Mouse (Mus musculus) left cerebral cortex, adult 6 months (tissue): ENCODE results near the gene Faiml. TPM values are rescaled to one million over a fixed set of nuclear protein-coding genes. Genes with fewer than 3 reads are reported as not detected.

ENCODE experiments used
- long read RNA-seq, 2 experiments: library from polyadenylated mRNA; unstranded; transcript quantifications; one replicate each; pipeline ENCODE4 v2.0.0; 2019 to 2020
- polyA plus RNA-seq: library from polyadenylated mRNA; unstranded; fragments of <200 nt; fragmentation: Nextera tagmentation; gene quantifications from 2 replicates; pipeline ENCODE4 v1.2.3, GENCODE M21; 2021

The Faiml gene
- polyA plus RNA-seq, result not detected in 2 replicates
- long read RNA-seq, experiment 1, result 0 reads
- long read RNA-seq, experiment 2, partial matches to known transcripts, result 0 of 1 reads
- long read RNA-seq, experiment 2, other reads (novel, unspliced or antisense), result 1 of 1 reads

DNA sequence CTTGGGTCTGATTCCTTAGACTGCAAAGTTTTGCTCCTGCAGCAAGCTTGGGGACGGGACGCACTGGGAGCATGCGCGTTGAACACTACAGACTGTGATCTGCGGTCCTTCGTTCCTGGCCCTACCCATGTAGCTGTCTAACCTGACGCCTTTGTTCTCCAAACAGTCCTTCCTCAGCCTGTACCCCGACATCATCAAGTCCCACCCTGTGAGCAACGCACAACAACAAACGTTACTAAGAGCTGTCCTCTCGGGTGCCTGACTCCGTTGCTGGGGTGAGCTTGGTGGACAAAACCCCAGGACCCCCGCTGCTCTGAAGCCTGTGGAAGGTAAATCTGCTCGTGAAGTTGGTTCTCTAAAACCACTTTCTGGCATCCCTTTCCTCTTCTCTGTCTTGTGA is at the start of gene Faiml:
TSS of gene Faiml (minus strand) at position 101 of the 400 bp plus-strand sequence.

DNA sequence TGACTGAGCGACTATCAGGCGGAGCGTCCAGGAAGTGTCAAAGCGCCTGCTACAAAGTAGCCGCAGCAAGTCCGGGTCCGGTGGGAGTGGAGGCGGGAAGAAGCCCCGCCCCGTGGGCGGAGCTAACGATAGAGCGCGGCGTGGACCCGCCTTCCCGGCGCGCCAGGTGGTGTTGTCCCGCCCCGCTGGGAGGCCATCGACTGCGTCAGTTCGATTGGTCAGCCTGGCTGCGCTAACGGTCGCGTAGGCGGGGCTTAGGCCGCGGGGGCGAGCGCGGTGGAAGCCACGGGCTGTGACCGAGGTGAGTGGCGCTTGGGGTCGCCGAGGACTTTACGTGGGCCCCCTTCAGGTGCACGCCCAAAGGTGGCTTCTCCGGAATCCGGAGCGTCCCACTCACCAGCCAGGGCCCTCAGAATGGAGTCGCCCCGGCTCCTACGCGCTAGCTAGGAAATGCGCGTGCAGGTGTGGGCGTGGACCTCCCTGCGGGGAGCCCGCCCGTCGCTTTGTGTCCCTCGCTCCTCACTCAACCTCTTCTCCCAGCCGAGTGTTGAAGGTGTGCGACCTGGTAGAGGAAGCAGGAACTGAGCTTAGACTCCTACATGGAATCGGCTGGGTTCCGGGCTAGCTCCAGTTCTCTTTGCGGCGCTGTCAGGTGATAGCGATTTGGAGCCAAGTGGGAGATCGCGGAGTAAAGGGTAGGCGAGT is 6.3 kb upstream of the Faiml start, which contains the start of gene Cep70:
TSS of gene Cep70 (plus strand) at position 178 of the 705 bp plus-strand sequence.

Other genes starting within 250 kb of the Faiml start
- 0.12 TPM in 1 of 2 replicates, not detected in the other for gene Gm1123, start 201.5 kb downstream of the Faiml start, polyA plus RNA-seq
- 3.0 and 4.2 TPM in 2 replicates for gene Pik3cb, start 96.6 kb downstream of the Faiml start, polyA plus RNA-seq
- 10.7 and 11.7 TPM in 2 replicates for gene Cep70, start 6.1 kb upstream of the Faiml start, polyA plus RNA-seq
- gene Esyt3, start 121.3 kb upstream of the Faiml start, polyA plus RNA-seq, result 0.18 and 0.40 TPM in 2 replicates
- 199 and 326 TPM in 2 replicates for gene Mras, start 200.1 kb upstream of the Faiml start, polyA plus RNA-seq
- gene Nme9, start 214.2 kb upstream of the Faiml start, polyA plus RNA-seq, result 0.71 and 0.78 TPM in 2 replicates